Mouse (Mus musculus): ENCODE measurements at regions not wholly inside any gene's neighbourhood (a gene's known extent, or its start where the extent isn't known, plus 50 kb on each side); places are given as distances from the start of the nearest gene placed in this dataset.

DNA sequence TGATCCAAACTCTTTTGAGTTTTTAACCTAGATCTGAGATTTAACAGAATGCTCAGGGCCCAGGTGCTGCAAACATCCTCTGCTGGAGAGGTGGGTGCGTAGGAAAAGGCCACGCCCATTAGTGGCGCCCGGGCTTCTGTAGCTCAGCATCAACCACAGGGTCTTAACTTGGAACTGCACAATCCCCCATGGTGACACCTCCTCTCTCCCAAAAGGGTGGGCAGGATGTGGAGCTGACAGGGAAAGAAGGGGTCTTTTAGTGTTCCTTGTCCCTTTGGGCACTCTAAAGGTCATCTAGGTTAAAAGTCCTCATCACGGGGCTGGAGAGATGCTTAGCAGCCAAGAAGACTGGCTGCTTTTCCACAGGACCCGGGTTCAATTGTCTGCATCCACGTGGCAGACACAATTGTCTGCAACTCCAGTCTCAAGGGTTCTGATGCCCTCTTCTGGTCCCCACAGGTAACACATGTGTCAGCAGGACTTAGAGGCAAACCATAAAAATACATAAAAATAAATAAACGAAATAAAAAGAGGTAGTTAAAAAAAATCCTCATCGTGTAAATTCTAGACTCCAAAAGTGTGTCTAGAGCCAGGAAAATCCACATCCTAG is 96.2 kb downstream of the Tmem30b start (continued):
- TF ChIP-seq ELF1 (IDR thresholded peaks at IDR 0.05; ENCODE audit: low read depth, low read length) (no peak), JUND (IDR thresholded peaks at IDR 0.05; ENCODE audit: low read depth, low read length) (no peak), MEF2A (IDR thresholded peaks at IDR 0.05; ENCODE audit: extremely low read depth, insufficient replicate concordance, low read depth, low read length, poor library complexity, severe bottlenecking) (no peak), HCFC1 (IDR thresholded peaks at IDR 0.05; ENCODE audit: low read depth, low read length) (no peak), MAFK (IDR thresholded peaks at IDR 0.05; ENCODE audit: borderline replicate concordance, low read depth, low read length) (no peak), NRF1 (IDR thresholded peaks at IDR 0.05; ENCODE audit: insufficient read depth, low read depth, low read length, poor library complexity, severe bottlenecking) (no peak)

DNA sequence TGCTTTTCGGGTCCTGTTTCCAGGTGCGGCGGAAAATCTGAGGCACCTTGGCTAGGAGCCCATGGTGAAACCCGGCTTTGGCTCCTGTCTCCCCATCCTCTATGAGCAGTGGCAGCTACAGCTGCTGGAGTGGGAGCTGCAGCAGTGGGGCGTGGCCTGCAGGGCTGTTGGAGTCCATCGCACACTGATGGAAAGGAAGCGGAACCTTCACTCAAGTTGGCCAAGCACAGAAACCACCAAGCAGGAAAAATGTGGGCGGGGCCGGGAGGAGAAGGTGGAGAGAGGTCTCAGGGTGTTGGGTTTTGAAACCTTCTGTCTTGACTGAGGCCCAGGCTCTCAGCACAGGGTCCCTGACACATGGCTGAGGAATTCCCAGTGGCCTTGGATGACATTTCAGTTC is 97.1 kb downstream of the Tmem30b start:
- TF ChIP-seq NRF1 (IDR thresholded peaks at IDR 0.05; ENCODE audit: insufficient read depth, low read depth, low read length, poor library complexity, severe bottlenecking) (no peak), POLR2A (IDR thresholded peaks at IDR 0.05; ENCODE audit: control insufficient read depth in 1 of 2, insufficient read depth in 1 of 2, low read depth in 1 of 2, low read length in 2 of 2, poor library complexity in 1 of 2) (no peak), MYC (IDR thresholded peaks at IDR 0.05; ENCODE audit: low read depth, low read length) (no peak)
- Histone ChIP-seq H3K4me3 (ENCODE audit: control insufficient read depth in 1 of 2, insufficient read depth in 1 of 2, low read depth in 2 of 2, low read length in 2 of 2) (no peak overlapping the region), H3K79me2 (ENCODE audit: control insufficient read depth, insufficient read depth, low read length, poor library complexity) (no peaks in the 10 kb centered on the region), H3K9ac (ENCODE audit: control insufficient read depth, low read depth, low read length, poor library complexity, severe bottlenecking) (no peak overlapping the region), H3K27ac (ENCODE audit: control insufficient read depth, low read depth, low read length) (no peak overlapping the region), H3K27me3 (ENCODE audit: control insufficient read depth in 1 of 2, insufficient read depth in 2 of 2, low read length in 2 of 2) (peaks cover 0 to 4% of the 10 kb centered on the region in 2 experiments; a peak in 1 of 4 replicates), H3K4me1 (ENCODE audit: control insufficient read depth in 1 of 2, insufficient read depth in 2 of 2, low read length in 2 of 2) (peaks cover 0 to 3% of the 10 kb centered on the region in 2 experiments; a peak in 1 of 4 replicates), H3K36me3 (ENCODE audit: control insufficient read depth in 1 of 2, insufficient read depth in 2 of 2, low read length in 2 of 2) (no peaks in the 10 kb centered on the region), H3K9me3 (replicated peaks; ENCODE audit: insufficient read depth, low read length) (no peaks in the 10 kb centered on the region)
- DNase-seq (ENCODE audit: low read depth, low spot score) = no peak

DNA sequence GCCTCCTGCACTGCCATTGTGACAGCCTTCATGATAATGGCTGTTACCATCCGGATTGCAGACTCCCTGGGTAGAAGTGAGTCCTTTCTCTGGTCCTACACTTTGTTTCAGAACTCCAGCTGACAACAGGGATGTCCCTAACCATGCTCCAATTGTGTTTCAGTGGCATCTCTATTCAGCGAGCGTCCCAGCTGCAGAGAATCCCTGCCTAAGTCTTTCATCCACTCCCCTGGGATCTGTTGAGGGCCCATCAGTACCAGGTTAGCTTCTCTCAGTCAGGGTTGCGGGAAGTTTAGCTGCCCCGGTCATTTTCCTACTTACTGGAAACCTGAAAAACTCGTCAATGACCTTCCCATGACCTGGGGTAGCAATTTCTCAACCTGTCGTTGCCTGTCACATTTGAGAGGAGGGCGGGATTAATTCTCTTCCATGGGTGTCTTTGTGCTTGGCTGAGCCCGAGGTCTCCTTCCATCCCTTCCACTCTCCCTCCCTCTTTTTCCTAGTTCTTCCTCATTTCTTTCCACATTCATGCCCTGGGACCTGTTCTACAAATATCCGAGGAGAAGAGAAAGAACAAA is 97.7 kb downstream of the Tmem30b start:
- Histone ChIP-seq H3K4me3 (ENCODE audit: control insufficient read depth in 1 of 2, insufficient read depth in 1 of 2, low read depth in 2 of 2, low read length in 2 of 2) (no peak overlapping the region), H3K9me3 (replicated peaks; ENCODE audit: insufficient read depth, low read length) (no peaks in the 10 kb centered on the region), H3K79me2 (ENCODE audit: control insufficient read depth, insufficient read depth, low read length, poor library complexity) (no peaks in the 10 kb centered on the region), H3K9ac (ENCODE audit: control insufficient read depth, low read depth, low read length, poor library complexity, severe bottlenecking) (no peak overlapping the region), H3K36me3 (ENCODE audit: control insufficient read depth in 1 of 2, insufficient read depth in 2 of 2, low read length in 2 of 2) (no peaks in the 10 kb centered on the region), H3K27ac (ENCODE audit: control insufficient read depth, low read depth, low read length) (no peak overlapping the region), H3K4me1 (ENCODE audit: control insufficient read depth in 1 of 2, insufficient read depth in 2 of 2, low read length in 2 of 2) (peaks cover 0 to 3% of the 10 kb centered on the region in 2 experiments; a peak in 1 of 4 replicates), H3K27me3 (ENCODE audit: control insufficient read depth in 1 of 2, insufficient read depth in 2 of 2, low read length in 2 of 2) (0 out of 4 replicates have a peak, but pooled peaks cover 0 to 3% of the 10 kb centered on the region in 2 experiments)
- no peak for DNase-seq (ENCODE audit: low read depth, low spot score)
- TF ChIP-seq ZKSCAN1 (IDR thresholded peaks at IDR 0.05; ENCODE audit: low read depth, low read length) = no peak
- no peak for TF ChIP-seq MAZ (IDR thresholded peaks at IDR 0.05; ENCODE audit: low read depth, low read length)
- TF ChIP-seq RAD21 (IDR thresholded peaks at IDR 0.05; ENCODE audit: low read depth, low read length) = no peak
- TF ChIP-seq POLR2A (IDR thresholded peaks at IDR 0.05; ENCODE audit: control insufficient read depth in 1 of 2, insufficient read depth in 1 of 2, low read depth in 1 of 2, low read length in 2 of 2, poor library complexity in 1 of 2) = no peak
- no peak for TF ChIP-seq NELFE (IDR thresholded peaks at IDR 0.05; ENCODE audit: low read depth, low read length)
- no peak for TF ChIP-seq GABPA (IDR thresholded peaks at IDR 0.05; ENCODE audit: low read depth, low read length)
- TF ChIP-seq ELF1 (IDR thresholded peaks at IDR 0.05; ENCODE audit: low read depth, low read length) = no peak
- TF ChIP-seq POLR2AphosphoS5 (IDR thresholded peaks at IDR 0.05; ENCODE audit: borderline replicate concordance, low read depth, low read length) = no peak
- TF ChIP-seq ZNF384 (IDR thresholded peaks at IDR 0.05; ENCODE audit: low read depth, low read length) = no peak
- TF ChIP-seq ETS1 (IDR thresholded peaks at IDR 0.05; ENCODE audit: low read depth, low read length) = no peak
- no peak for TF ChIP-seq MAFK (IDR thresholded peaks at IDR 0.05; ENCODE audit: borderline replicate concordance, low read depth, low read length)
- TF ChIP-seq MYB (IDR thresholded peaks at IDR 0.05; ENCODE audit: low read depth, low read length) = no peak
- TF ChIP-seq HCFC1 (IDR thresholded peaks at IDR 0.05; ENCODE audit: low read depth, low read length) = no peak
- TF ChIP-seq MYC (IDR thresholded peaks at IDR 0.05; ENCODE audit: low read depth, low read length) = no peak

All from MEL (cell line).